Mouse (Mus musculus) liver, adult 2 months (tissue): ENCODE data around the gene Dennd2a.

Experiments used
- CTCF ChIP-seq: fragments of 200-500 bp; IDR thresholded peaks from 2 replicates; pipeline ENCODE4 v1.5.1; 2011; ENCODE audit warnings: low read depth, low read length, control low read depth
- POLR2A ChIP-seq: fragments of 200-500 bp; IDR thresholded peaks from 2 replicates; pipeline ENCODE4 v1.6.1; 2011; ENCODE audit warnings: low read length, control low read depth; ENCODE audit not compliant: insufficient read depth; ENCODE audit errors: extremely low read depth

DNA sequence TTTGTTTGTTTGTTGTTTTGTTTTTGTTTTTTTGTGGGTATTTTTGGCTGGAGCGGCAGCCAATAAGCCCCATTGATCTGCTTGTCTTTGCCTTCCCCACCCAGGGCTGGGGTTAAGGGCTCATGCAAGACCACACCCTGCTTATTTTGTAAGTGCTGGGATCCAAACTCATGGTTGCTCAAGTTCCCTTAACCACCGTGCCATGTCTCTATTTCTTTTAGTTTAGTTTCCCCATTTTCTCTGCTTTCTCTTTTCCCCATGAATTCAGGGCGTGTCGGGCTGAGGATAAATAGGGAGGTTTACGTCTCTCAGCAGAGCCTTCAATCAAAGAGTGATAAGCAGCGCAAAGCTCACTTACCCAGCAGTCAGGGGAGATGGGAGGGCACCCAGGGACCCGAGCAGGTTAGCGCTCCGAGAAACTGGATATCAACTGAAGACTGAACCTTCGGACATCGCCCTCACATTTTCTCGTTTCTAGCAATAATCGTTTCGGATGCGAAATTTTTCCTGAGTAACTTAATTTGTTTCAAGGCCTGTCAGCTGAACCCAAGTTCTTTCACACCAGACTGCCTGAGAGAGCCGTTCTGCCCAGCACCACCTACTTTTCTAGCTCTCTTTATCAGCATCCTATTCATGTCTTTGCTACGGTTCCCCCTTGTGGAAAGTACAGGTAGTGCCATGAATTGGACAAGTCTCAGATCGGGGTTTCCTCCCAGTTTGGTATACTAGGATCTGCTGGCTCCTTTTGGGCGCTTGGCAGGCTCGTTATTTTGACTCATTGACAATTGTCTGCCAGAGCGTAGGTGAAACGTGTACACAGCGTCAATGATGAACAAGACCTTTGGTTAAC lies 4.7 kb upstream of the Dennd2a start:
- TF ChIP-seq POLR2A (no peak), CTCF (peak; percentile 25)
